Mouse (Mus musculus) limb, embryonic 15.5 days (tissue): ENCODE results near the gene D030056L22Rik. TPM values are rescaled to one million over a fixed set of nuclear protein-coding genes. Genes with fewer than 3 reads are reported as not detected.
"Not testable (repeated sequence)": the region's sequence is repeated elsewhere in the genome, so short reads cannot be mapped to it uniquely, and the experiment has no call there.

Experiments
- ATAC-seq: fragments of 200-750 bp; cut with Nextera tagmentation; 2 replicates; pipeline ENCODE4 v1.8.0; 2017; ENCODE audit warnings: low read depth, moderate TSS enrichment; ENCODE audit not compliant: insufficient number of reproducible peaks, low FRiP score, low TSS enrichment
- H3K27ac ChIP-seq: fragments of 300-500 bp; sonication (generic); 2 replicates; pipeline ENCODE4 v1.5.1; 2015; ENCODE audit warnings: moderate library complexity, mild to moderate bottlenecking, inconsistent platforms
- H3K27me3 ChIP-seq: fragments of 300-500 bp; sonication (generic); 2 replicates; pipeline ENCODE4 v1.6.1; 2015; ENCODE audit warnings: inconsistent platforms
- H3K36me3 ChIP-seq: fragments of 300-500 bp; sonication (generic); 2 replicates; pipeline ENCODE4 v1.6.1; 2015; ENCODE audit warnings: inconsistent platforms
- H3K4me1 ChIP-seq: fragments of 300-500 bp; sonication (generic); 2 replicates; pipeline ENCODE4 v1.6.1; 2015; ENCODE audit warnings: inconsistent platforms
- H3K4me2 ChIP-seq: fragments of 300-500 bp; sonication (generic); 2 replicates; pipeline ENCODE4 v1.6.1; 2015; ENCODE audit warnings: mild to moderate bottlenecking, inconsistent platforms
- H3K4me3 ChIP-seq: fragments of 300-500 bp; sonication (generic); 2 replicates; pipeline ENCODE4 v1.5.1; 2015; ENCODE audit warnings: mild to moderate bottlenecking, inconsistent platforms
- H3K9ac ChIP-seq: fragments of 300-500 bp; sonication (generic); 2 replicates; pipeline ENCODE4 v1.6.1; 2015; ENCODE audit warnings: inconsistent platforms
- H3K9me3 ChIP-seq: fragments of 300-500 bp; sonication (generic); 2 replicates; pipeline ENCODE4 v1.6.1; 2016; ENCODE audit warnings: inconsistent platforms
- WGBS: fragments of 180-500 bp; shearing (Covaris S2); methylation state at CpG from one replicate; pipeline ENCODE4 v1.1.7; 2015; 5-methylcytosine and 5-hydroxymethylcytosine counted together
- polyA plus RNA-seq: library from polyadenylated mRNA; unstranded; fragments of >200 nt; fragmentation: Nextera tagmentation; extraction: Ambion mirVana; gene quantifications from 2 replicates; pipeline ENCODE4 v1.2.1, GENCODE M21; 2015

Gene D030056L22Rik
- polyA plus RNA-seq, 1 experiment from 2014 or later = 22.6 TPM

GRCm38 (mm10) chr19:18695116-18695515 lies 17.9 kb upstream of the D030056L22Rik start:
- H3K9ac ChIP-seq = no peak overlapping the region
- no peaks in the 10 kb centered on the region for H3K9me3 ChIP-seq
- H3K36me3 ChIP-seq = peaks cover 18% of the 10 kb centered on the region
- no peaks in the 10 kb centered on the region for H3K4me1 ChIP-seq
- H3K27ac ChIP-seq = no peak overlapping the region
- H3K4me3 ChIP-seq = no peak overlapping the region
- no peak for ATAC-seq
- no peak overlapping the region for H3K4me2 ChIP-seq
- no peaks in the 10 kb centered on the region for H3K27me3 ChIP-seq
- 91% methylated on average over 3 of the region's 3 CpGs for WGBS

DNA sequence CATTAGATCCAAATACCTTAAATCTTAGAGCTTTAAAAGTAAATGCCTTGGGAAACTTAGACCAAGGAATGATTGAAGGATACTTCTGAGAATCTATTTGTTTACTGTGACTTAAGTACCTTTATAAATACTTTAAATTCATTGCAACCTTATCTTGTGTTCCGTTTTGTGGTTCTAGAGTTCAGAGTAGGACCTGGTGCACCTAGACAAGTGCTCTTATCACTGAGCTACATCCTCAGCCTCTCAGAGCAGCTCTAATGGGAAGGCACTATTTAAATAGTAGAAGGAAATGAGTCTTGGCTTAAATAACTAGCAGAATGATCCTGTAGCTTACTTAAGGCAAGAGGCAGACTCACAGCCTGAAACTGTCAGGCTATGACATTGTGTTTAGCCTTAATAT lies 17.4 kb upstream of the D030056L22Rik start:
- Histone ChIP-seq H3K9ac (no peak overlapping the region), H3K27me3 (no peaks in the 10 kb centered on the region), H3K4me1 (no peaks in the 10 kb centered on the region), H3K4me2 (no peak overlapping the region), H3K36me3 (peaks cover 18% of the 10 kb centered on the region), H3K27ac (no peak overlapping the region), H3K4me3 (no peak overlapping the region), H3K9me3 (no peaks in the 10 kb centered on the region)
- 87% methylated on average over 1 of the region's 1 CpGs for WGBS
- ATAC-seq = no peak

DNA sequence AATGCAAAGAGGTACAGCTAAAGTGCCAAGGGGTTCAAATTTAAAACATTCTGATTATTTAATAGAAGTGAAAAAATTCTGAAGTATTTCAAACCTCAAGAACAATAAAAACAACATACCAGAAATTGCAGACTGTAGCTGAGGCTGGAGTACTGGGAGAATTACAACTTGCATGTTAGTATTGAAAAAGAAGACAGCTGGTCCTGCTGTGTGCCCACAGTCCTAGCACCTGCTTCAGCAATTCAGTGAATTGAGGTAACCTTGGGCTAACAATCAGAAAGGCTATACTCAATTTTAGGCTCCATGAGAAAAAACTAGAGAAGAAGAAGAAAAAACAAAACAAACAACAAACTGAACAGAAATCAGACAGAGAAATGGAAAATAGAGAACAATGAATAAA lies 4.9 kb upstream of the D030056L22Rik start:
- no peak overlapping the region for H3K4me3 ChIP-seq
- no peak overlapping the region for H3K4me2 ChIP-seq
- no peak for ATAC-seq
- no peak overlapping the region for H3K27ac ChIP-seq
- no peaks in the 10 kb centered on the region for H3K4me1 ChIP-seq
- 0 out of 2 replicates have a peak, but pooled peaks cover 5% of the 10 kb centered on the region for H3K36me3 ChIP-seq
- H3K9ac ChIP-seq = no peak overlapping the region
- no peaks in the 10 kb centered on the region for H3K9me3 ChIP-seq
- H3K27me3 ChIP-seq = no peaks in the 10 kb centered on the region

DNA sequence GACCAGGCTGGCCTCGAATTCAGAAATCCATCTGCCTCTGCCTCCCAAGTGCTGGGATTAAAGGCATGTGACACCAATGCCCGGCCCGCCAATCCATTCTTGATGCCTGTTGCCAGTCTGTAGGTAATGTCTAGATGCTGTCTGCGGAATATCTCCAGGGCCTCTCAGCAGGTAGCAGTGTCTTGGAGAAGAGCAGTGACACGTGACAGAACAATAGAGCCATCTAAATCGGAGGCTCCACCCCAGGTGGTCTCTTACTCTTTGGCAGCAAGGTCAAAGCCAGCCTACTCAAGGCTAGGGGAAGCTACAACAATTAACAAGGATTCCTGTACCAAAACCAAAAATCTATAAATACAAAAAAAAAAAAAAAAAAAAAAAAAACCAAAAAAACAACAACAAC lies 2.1 kb upstream of the D030056L22Rik start:
- H3K9me3 ChIP-seq = no peaks in the 10 kb centered on the region
- 0 out of 2 replicates have a peak, but pooled peaks cover 5% of the 10 kb centered on the region for H3K36me3 ChIP-seq
- no peak overlapping the region for H3K4me2 ChIP-seq
- H3K27me3 ChIP-seq = no peaks in the 10 kb centered on the region
- H3K4me3 ChIP-seq = no peak overlapping the region
- H3K4me1 ChIP-seq = peaks cover 17% of the 10 kb centered on the region
- ATAC-seq = no peak
- H3K9ac ChIP-seq = no peak overlapping the region
- no peak overlapping the region for H3K27ac ChIP-seq
- WGBS = 81% methylated on average over 6 of the region's 6 CpGs

DNA sequence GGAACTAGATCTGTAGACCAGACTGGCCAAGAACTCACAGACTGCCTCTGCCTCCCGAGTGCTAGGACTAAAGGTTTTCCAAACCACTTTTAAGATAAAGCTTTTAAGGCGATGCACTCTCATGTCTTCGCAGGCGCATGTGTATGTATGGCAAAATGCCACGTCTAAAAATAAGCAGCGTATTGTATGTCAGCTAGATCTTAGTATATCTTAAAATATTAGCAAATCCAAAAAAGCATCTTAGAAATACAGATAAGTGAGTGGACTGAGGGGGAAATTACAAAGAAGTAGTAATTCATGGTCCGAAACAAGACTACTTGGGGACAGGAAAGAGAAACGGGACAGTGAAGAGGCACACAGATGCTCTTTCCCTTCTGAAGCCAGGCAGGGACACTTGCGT lies 1.4 kb upstream of the D030056L22Rik start:
- 0 out of 2 replicates have a peak, but pooled peaks cover 5% of the 10 kb centered on the region for H3K36me3 ChIP-seq
- WGBS = 87% methylated on average over 9 of the region's 9 CpGs

GRCm38 (mm10) chr19:18712153-18712865 lies 684 bp upstream of the D030056L22Rik start:
- WGBS = 59% methylated on average over 16 of the region's 16 CpGs
- peak overlapping the region; percentile 87 for H3K9ac ChIP-seq
- no peak for ATAC-seq
- H3K4me2 ChIP-seq = peak overlapping the region; percentile 43
- no peaks in the 10 kb centered on the region for H3K27me3 ChIP-seq
- H3K4me3 ChIP-seq = peak overlapping the region; percentile 88
- H3K27ac ChIP-seq = peak overlapping the region; percentile 97
- 0 out of 2 replicates have a peak, but pooled peaks cover 2% of the 10 kb centered on the region for H3K36me3 ChIP-seq
- peaks cover 17% of the 10 kb centered on the region for H3K4me1 ChIP-seq
- no peaks in the 10 kb centered on the region for H3K9me3 ChIP-seq

More for the DNA sequence above, 1.4 kb upstream of the D030056L22Rik start:
- H3K9me3 ChIP-seq = no peaks in the 10 kb centered on the region
- ATAC-seq = no peak
- peaks cover 17% of the 10 kb centered on the region for H3K4me1 ChIP-seq
- H3K27me3 ChIP-seq = no peaks in the 10 kb centered on the region
- no peak overlapping the region for H3K27ac ChIP-seq
- H3K9ac ChIP-seq = no peak overlapping the region
- no peak overlapping the region for H3K4me3 ChIP-seq
- no peak overlapping the region for H3K4me2 ChIP-seq

DNA sequence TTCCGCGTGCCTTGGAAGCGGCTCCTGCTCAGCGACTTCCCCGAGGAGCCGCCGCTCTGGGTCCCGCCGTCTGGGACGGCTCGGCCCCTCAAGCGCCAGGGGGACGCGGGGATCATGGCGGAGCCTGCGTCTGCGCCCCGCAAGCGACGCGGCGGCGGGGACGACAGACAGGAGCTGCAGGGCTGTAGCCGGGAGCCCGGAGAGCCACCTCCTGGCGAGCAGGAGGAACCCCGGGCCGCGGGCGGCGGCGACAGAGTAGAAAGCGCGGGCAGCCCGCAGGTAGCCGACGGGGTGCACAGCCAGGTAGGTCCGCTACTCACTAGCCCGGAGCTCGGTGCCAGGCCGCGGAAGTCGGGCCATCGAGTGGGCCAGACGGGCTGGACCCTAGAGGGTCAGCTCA lies 364 bp downstream of the D030056L22Rik start:
- ATAC-seq = peak; percentile 17
- not testable (repeated sequence) for H3K27me3 ChIP-seq, H3K36me3 ChIP-seq, H3K9me3 ChIP-seq
- Histone ChIP-seq H3K27ac (peak overlapping the region; percentile 97), H3K4me3 (peak overlapping the region; percentile 88), H3K9ac (peak overlapping the region; percentile 82), H3K4me1 (peaks cover 17% of the 10 kb centered on the region), H3K4me2 (peak overlapping the region; percentile 71)
- WGBS = under 1% methylated on average over 46 of the region's 46 CpGs

- ATAC-seq = no peak
- no peak overlapping the region for H3K4me2 ChIP-seq
- H3K9me3 ChIP-seq = no peaks in the 10 kb centered on the region
Observed at GRCm38 (mm10) chr19:18716374-18716773, 3.4 kb downstream of the D030056L22Rik start.

GRCm38 (mm10) chr19:18720337-18720736 lies 7.3 kb downstream of the D030056L22Rik start:
- Histone ChIP-seq H3K27ac (no peak overlapping the region), H3K9ac (no peak overlapping the region), H3K4me3 (no peak overlapping the region), H3K4me2 (no peak overlapping the region), H3K9me3 (no peaks in the 10 kb centered on the region), H3K27me3 (no peaks in the 10 kb centered on the region), H3K36me3 (peaks cover 14% of the 10 kb centered on the region), H3K4me1 (peaks cover 6% of the 10 kb centered on the region; the same call in 1 of the 2 replicates)
- WGBS = 84% methylated on average over 3 of the region's 3 CpGs
- ATAC-seq = no peak

More at GRCm38 (mm10) chr19:18716374-18716773, 3.4 kb downstream of the D030056L22Rik start:
- H3K36me3 ChIP-seq = peaks cover 14% of the 10 kb centered on the region
- H3K9ac ChIP-seq = no peak overlapping the region
- no peak overlapping the region for H3K27ac ChIP-seq
- peaks cover 17% of the 10 kb centered on the region for H3K4me1 ChIP-seq
- 15% methylated on average over 1 of the region's 1 CpGs for WGBS
- no peak overlapping the region for H3K4me3 ChIP-seq
- no peaks in the 10 kb centered on the region for H3K27me3 ChIP-seq

GRCm38 (mm10) chr19:18725186-18725585 lies 12.2 kb downstream of the D030056L22Rik start:
- H3K4me3 ChIP-seq = no peak overlapping the region
- H3K4me1 ChIP-seq = no peaks in the 10 kb centered on the region
- 82% methylated on average over 2 of the region's 2 CpGs for WGBS

DNA sequence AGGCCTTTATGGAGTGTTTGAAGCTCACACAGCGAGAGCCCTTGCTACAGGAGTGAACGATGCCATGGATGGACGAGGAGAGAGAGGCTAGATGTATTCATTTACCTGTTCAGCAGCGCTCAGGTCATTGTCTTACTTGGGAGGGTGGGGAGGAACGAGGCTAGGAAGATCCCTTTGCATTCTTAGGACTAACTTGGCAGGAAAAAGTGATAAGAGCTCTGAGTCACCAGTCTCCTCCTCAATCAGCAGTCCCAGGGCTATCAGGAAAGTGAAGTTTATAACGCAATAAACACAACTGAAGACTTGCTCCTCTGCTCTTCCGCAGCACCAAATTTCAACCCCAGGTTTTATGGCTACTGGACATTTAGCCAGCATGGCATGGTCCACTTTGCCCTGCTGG lies 17.3 kb downstream of the D030056L22Rik start:
- H3K9ac ChIP-seq = no peak overlapping the region
- no peak overlapping the region for H3K4me3 ChIP-seq
- no peaks in the 10 kb centered on the region for H3K36me3 ChIP-seq
- H3K4me2 ChIP-seq = no peak overlapping the region
- H3K27me3 ChIP-seq = no peaks in the 10 kb centered on the region
- 71% methylated on average over 7 of the region's 7 CpGs for WGBS
- no peak overlapping the region for H3K27ac ChIP-seq
- no peak for ATAC-seq
- H3K4me1 ChIP-seq = no peaks in the 10 kb centered on the region
- no peaks in the 10 kb centered on the region for H3K9me3 ChIP-seq

More at GRCm38 (mm10) chr19:18725186-18725585, 12.2 kb downstream of the D030056L22Rik start:
- Histone ChIP-seq H3K27me3 (no peaks in the 10 kb centered on the region), H3K27ac (no peak overlapping the region), H3K4me2 (no peak overlapping the region), H3K9me3 (no peaks in the 10 kb centered on the region), H3K36me3 (no peaks in the 10 kb centered on the region), H3K9ac (no peak overlapping the region)
- ATAC-seq = no peak

GRCm38 (mm10) chr19:18731077-18731476 lies 18.1 kb downstream of the D030056L22Rik start:
- Histone ChIP-seq H3K9ac (no peak overlapping the region), H3K4me2 (no peak overlapping the region), H3K4me3 (no peak overlapping the region), H3K9me3 (no peaks in the 10 kb centered on the region), H3K36me3 (no peaks in the 10 kb centered on the region), H3K27ac (no peak overlapping the region), H3K4me1 (no peaks in the 10 kb centered on the region), H3K27me3 (no peaks in the 10 kb centered on the region)
- no peak for ATAC-seq
- 16% methylated on average over 7 of the region's 7 CpGs for WGBS
